Mouse (Mus musculus) hindbrain, embryonic 13.5 days (tissue): ENCODE measurements around the gene Rnf144a. TPM values are rescaled to one million over a fixed set of nuclear protein-coding genes. Genes with fewer than 3 reads are reported as not detected.

ENCODE experiments used
- ATAC-seq: fragments of 200-750 bp; cut with Nextera tagmentation; 2 replicates; pipeline ENCODE4 v1.8.0; 2017; ENCODE audit warnings: moderate TSS enrichment; ENCODE audit not compliant: low FRiP score
- H3K27ac ChIP-seq: fragments of 300-500 bp; sonication (generic); 2 replicates; pipeline ENCODE4 v1.5.1; 2015; ENCODE audit warnings: inconsistent platforms, mild to moderate bottlenecking, moderate library complexity
- H3K27me3 ChIP-seq: fragments of 300-500 bp; sonication (generic); 2 replicates; pipeline ENCODE4 v1.6.1; 2015; ENCODE audit warnings: mild to moderate bottlenecking, inconsistent platforms
- H3K36me3 ChIP-seq: fragments of 300-500 bp; sonication (generic); 2 replicates; pipeline ENCODE4 v1.6.1; 2015; ENCODE audit warnings: mild to moderate bottlenecking, inconsistent platforms
- H3K4me1 ChIP-seq: fragments of 300-500 bp; sonication (generic); replicated peaks from 2 replicates; pipeline ENCODE4 v1.6.1; 2015; ENCODE audit warnings: inconsistent platforms
- H3K4me2 ChIP-seq: fragments of 300-500 bp; sonication (generic); 2 replicates; pipeline ENCODE4 v1.6.1; 2015; ENCODE audit warnings: inconsistent platforms, mild to moderate bottlenecking, moderate library complexity
- H3K4me3 ChIP-seq: fragments of 300-500 bp; sonication (generic); 2 replicates; pipeline ENCODE4 v1.5.1; 2015; ENCODE audit warnings: mild to moderate bottlenecking, inconsistent platforms
- H3K9ac ChIP-seq: fragments of 300-500 bp; sonication (generic); 2 replicates; pipeline ENCODE4 v1.6.1; 2015; ENCODE audit warnings: mild to moderate bottlenecking, inconsistent platforms
- H3K9me3 ChIP-seq: fragments of 300-500 bp; sonication (generic); 2 replicates; pipeline ENCODE4 v1.6.1; 2016; ENCODE audit warnings: inconsistent platforms
- WGBS: fragments of 180-500 bp; shearing (Covaris S2); methylation state at CpG from one replicate; pipeline ENCODE4 v1.1.7; 2015; 5-methylcytosine and 5-hydroxymethylcytosine counted together
- polyA plus RNA-seq: library from polyadenylated mRNA; unstranded; fragments of >200 nt; fragmentation: Nextera tagmentation; extraction: Ambion mirVana; gene quantifications from 2 replicates; pipeline ENCODE4 v1.2.1, GENCODE M21; 2015

Rnf144a gene
- polyA plus RNA-seq, 1 experiment from 2014 or later: 26.0 TPM

GRCm38 (mm10) chr12:26404781-26405702 lies 10.0 kb downstream of the Rnf144a start:
- ATAC-seq: no peak
- peak overlapping the region; percentile 3; the same call in 1 of the 2 replicates for H3K27ac ChIP-seq
- H3K4me3 ChIP-seq: no peak overlapping the region
- peaks cover 31% of the 10 kb centered on the region for H3K36me3 ChIP-seq
- H3K4me1 ChIP-seq: peaks cover 49% of the 10 kb centered on the region
- no peak overlapping the region for H3K9ac ChIP-seq
- H3K27me3 ChIP-seq: no peaks in the 10 kb centered on the region
- 88% methylated on average over 11 of the region's 11 CpGs for WGBS
- no peaks in the 10 kb centered on the region for H3K9me3 ChIP-seq
- no peak overlapping the region for H3K4me2 ChIP-seq

GRCm38 (mm10) chr12:26403372-26404125 lies 11.5 kb downstream of the Rnf144a start:
- H3K4me1 ChIP-seq: peaks cover 35% of the 10 kb centered on the region

GRCm38 (mm10) chr12:26401696-26402470 lies 13.2 kb downstream of the Rnf144a start:
- H3K4me2 ChIP-seq: no peak overlapping the region
- peaks cover 23% of the 10 kb centered on the region for H3K36me3 ChIP-seq
- H3K27me3 ChIP-seq: no peaks in the 10 kb centered on the region
- no peak overlapping the region for H3K4me3 ChIP-seq
- WGBS: 83% methylated on average over 10 of the region's 10 CpGs
- H3K4me1 ChIP-seq: peaks cover 26% of the 10 kb centered on the region
- H3K27ac ChIP-seq: no peak overlapping the region
- no peak overlapping the region for H3K9ac ChIP-seq
- no peaks in the 10 kb centered on the region for H3K9me3 ChIP-seq
- no peak for ATAC-seq

More at GRCm38 (mm10) chr12:26403372-26404125, 11.5 kb downstream of the Rnf144a start:
- Histone ChIP-seq H3K9me3 (no peaks in the 10 kb centered on the region), H3K9ac (no peak overlapping the region), H3K27ac (no peak overlapping the region), H3K27me3 (no peaks in the 10 kb centered on the region), H3K36me3 (peaks cover 27% of the 10 kb centered on the region), H3K4me2 (no peak overlapping the region), H3K4me3 (no peak overlapping the region)
- no peak for ATAC-seq
- 85% methylated on average over 16 of the region's 16 CpGs for WGBS

DNA sequence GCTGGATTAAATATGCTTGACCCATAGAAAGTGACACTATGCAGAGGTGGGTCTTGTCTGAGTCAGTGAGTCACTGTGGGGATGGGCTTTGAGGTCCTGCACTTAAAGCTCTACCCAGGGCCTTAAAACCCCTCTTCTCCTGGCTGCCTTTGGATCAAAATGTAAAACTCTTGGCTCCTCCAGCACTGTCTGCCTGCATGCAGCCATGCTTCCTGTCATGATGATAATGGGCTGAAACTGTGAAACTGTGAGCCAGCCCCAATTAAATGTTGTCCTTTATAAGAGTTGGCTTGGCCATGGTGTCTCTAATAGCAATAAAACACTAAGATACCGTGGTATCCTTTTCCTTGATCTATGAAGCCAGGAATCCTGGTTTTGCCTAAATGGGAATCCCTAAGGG lies 13.8 kb downstream of the Rnf144a start:
- Histone ChIP-seq H3K4me1 (peaks cover 23% of the 10 kb centered on the region), H3K36me3 (peaks cover 23% of the 10 kb centered on the region), H3K4me2 (no peak overlapping the region), H3K27ac (no peak overlapping the region), H3K9me3 (no peaks in the 10 kb centered on the region), H3K27me3 (no peaks in the 10 kb centered on the region), H3K9ac (no peak overlapping the region), H3K4me3 (no peak overlapping the region)
- no peak for ATAC-seq
- WGBS: 88% methylated on average over 1 of the region's 1 CpGs

DNA sequence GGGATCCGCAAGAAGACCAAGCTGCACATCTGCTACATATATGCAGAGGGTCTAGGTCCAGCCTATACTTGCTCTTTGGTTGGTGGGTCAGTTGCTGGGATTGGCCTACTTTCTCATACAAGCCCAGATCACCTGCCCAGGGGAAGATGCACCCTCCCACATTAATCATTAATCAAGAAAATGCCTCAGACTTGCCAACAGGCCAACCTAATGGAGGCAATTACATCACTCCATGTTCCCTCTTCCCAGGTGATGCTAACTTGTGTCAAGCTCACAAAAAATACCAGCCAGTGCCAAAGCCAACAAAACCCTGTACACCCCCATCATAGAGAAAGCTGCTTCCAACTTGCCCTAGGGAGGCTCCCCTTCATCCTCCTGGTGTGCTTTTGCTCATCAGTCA lies 14.3 kb downstream of the Rnf144a start:
- H3K9me3 ChIP-seq: no peaks in the 10 kb centered on the region
- ATAC-seq: no peak
- no peaks in the 10 kb centered on the region for H3K27me3 ChIP-seq
- no peak overlapping the region for H3K4me3 ChIP-seq
- H3K4me2 ChIP-seq: no peak overlapping the region
- no peak overlapping the region for H3K27ac ChIP-seq
- WGBS: 92% methylated on average over 1 of the region's 1 CpGs
- no peak overlapping the region for H3K9ac ChIP-seq
- peaks cover 21% of the 10 kb centered on the region for H3K4me1 ChIP-seq
- H3K36me3 ChIP-seq: peaks cover 23% of the 10 kb centered on the region

DNA sequence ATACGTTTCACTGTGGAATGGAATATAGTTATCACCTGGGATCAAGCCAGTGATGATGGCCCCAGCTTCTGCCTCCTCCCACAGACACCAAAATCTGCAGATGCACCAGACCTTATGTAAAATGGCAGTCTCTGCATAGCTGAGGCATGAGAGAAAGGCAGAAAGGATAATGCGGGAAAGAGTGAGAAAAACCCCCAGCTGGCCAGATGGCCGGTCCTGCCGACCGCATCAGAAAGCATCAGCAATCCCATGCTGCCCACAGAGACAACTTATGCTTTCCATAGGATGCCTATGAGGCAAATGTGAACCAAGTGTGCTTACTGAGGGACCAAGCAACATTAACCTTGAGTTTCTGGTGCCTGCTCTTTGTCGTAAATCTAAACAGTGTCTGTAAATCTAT lies 15.7 kb downstream of the Rnf144a start:
- Histone ChIP-seq H3K9me3 (no peaks in the 10 kb centered on the region), H3K36me3 (peaks cover 16% of the 10 kb centered on the region), H3K9ac (no peak overlapping the region), H3K27ac (no peak overlapping the region), H3K27me3 (no peaks in the 10 kb centered on the region), H3K4me3 (no peak overlapping the region), H3K4me1 (peaks cover 28% of the 10 kb centered on the region), H3K4me2 (no peak overlapping the region)
- ATAC-seq: no peak
- 76% methylated on average over 6 of the region's 6 CpGs for WGBS

GRCm38 (mm10) chr12:26398597-26398996 lies 16.5 kb downstream of the Rnf144a start:
- 64% methylated on average over 2 of the region's 2 CpGs for WGBS
- peaks cover 10% of the 10 kb centered on the region for H3K36me3 ChIP-seq
- no peak overlapping the region for H3K4me3 ChIP-seq
- no peak for ATAC-seq
- H3K4me1 ChIP-seq: peaks cover 36% of the 10 kb centered on the region
- no peaks in the 10 kb centered on the region for H3K9me3 ChIP-seq
- H3K4me2 ChIP-seq: no peak overlapping the region
- H3K27me3 ChIP-seq: no peaks in the 10 kb centered on the region
- no peak overlapping the region for H3K27ac ChIP-seq
- H3K9ac ChIP-seq: no peak overlapping the region

DNA sequence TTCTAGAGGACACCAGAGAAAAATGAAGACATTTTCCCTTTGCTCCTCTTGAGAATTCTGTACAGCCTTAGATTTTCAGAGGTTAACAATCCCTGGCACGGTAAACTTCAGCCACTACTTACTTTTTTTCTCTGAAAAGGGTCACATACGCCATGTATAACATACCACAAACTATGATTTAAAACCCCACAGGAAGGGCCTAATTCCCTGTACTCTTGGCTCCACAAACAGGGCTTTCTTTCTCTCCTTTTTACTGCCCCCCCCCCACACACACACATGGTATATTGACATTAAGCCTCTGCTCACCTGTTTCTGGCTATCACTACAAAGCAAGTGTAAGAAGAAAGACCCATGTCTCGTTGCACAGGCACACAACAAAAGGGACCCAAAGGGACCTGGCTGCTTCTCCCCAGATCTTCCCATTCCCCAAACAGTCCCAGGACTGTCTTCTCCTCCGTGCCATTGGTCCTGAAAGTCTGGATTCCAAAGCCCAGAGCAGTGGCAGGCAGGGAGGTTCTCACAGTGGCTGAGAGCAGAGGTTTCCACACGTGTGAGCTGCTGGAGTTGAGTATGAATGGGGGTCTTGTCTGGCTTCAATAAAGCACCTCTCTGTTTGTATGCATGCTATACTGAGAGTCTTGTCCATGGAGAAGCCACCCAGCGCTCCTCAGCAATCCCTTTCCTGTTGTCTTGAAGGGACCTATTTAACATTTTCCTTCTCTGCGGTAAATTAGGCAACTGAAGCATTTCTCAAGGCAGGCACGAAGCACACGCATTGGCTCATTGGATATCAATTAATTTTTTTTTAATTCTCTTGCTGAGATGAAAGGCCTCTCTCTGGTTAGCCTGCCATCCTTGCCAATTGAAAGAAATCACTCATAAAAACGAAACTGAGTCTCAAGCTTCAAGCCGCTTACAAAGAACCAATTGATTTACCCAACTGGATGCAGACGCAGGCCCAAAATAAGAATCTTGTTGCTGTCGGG lies 20.3 kb downstream of the Rnf144a start:
- Histone ChIP-seq H3K27me3 (no peaks in the 10 kb centered on the region), H3K36me3 (no peaks in the 10 kb centered on the region), H3K27ac (peak overlapping the region; percentile 76), H3K4me1 (peaks cover 32% of the 10 kb centered on the region), H3K9me3 (no peaks in the 10 kb centered on the region), H3K9ac (no peak overlapping the region), H3K4me2 (no peak overlapping the region), H3K4me3 (no peak overlapping the region)
- peak; percentile 63 for ATAC-seq
- 47% methylated on average over 13 of the region's 13 CpGs for WGBS

DNA sequence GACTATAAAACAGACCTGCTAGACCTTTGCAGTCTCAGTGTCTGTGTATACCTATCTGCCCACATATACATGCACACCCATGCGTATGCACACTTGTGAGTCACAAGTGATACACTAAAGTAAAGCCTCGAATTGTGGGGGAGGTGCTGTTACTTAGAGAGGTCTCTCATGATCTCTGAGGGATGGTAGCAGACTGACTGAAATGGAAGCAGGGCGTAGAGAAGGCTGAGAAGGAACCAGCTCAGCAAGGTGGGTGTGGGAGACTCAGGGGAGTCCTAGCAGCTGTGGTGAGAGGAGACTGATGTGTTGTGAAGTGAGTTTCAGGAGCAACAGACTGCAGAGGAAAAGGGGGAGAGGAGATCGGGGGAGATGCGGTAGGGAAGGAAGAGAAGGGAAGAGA lies 21.8 kb downstream of the Rnf144a start:
- H3K4me3 ChIP-seq: no peak overlapping the region
- H3K9ac ChIP-seq: no peak overlapping the region
- H3K4me2 ChIP-seq: no peak overlapping the region
- no peak overlapping the region for H3K27ac ChIP-seq
- H3K4me1 ChIP-seq: peaks cover 34% of the 10 kb centered on the region
- no peak for ATAC-seq
- H3K36me3 ChIP-seq: peaks cover 11% of the 10 kb centered on the region
- no peaks in the 10 kb centered on the region for H3K27me3 ChIP-seq
- WGBS: 88% methylated on average over 5 of the region's 5 CpGs
- H3K9me3 ChIP-seq: no peaks in the 10 kb centered on the region

DNA sequence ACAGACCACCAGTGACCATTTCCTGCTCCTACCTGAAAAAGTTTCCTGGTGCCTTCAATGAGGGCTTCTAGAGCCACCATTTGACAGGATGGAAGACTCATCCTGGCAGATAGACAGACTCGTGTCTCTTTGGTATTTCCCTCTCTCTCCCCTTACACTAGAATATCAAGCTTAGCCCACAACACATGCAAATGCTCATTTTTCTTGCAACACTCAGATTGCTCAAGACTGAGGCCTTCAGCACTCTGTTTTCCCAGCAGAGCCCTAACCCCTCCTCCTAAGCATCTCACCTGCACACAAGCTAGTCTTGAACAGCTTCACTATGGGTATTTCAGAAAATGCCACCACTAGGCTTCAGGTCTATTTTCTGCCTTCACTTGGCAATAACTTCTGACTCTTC lies 23.9 kb downstream of the Rnf144a start:
- no peak for ATAC-seq
- no peaks in the 10 kb centered on the region for H3K9me3 ChIP-seq
- H3K4me1 ChIP-seq: peaks cover 34% of the 10 kb centered on the region
- no peak overlapping the region for H3K9ac ChIP-seq
- H3K4me2 ChIP-seq: no peak overlapping the region
- WGBS: 89% methylated on average over 1 of the region's 1 CpGs
- no peak overlapping the region for H3K4me3 ChIP-seq
- H3K27ac ChIP-seq: no peak overlapping the region
- peaks cover 30% of the 10 kb centered on the region for H3K36me3 ChIP-seq
- no peaks in the 10 kb centered on the region for H3K27me3 ChIP-seq

- H3K27me3 ChIP-seq: no peaks in the 10 kb centered on the region
- no peak for ATAC-seq
- no peak overlapping the region for H3K27ac ChIP-seq
- H3K9ac ChIP-seq: no peak overlapping the region
- H3K36me3 ChIP-seq: peaks cover 59% of the 10 kb centered on the region
- H3K9me3 ChIP-seq: no peaks in the 10 kb centered on the region
- H3K4me2 ChIP-seq: no peak overlapping the region
- H3K4me1 ChIP-seq: peaks cover 4% of the 10 kb centered on the region; the same call in 1 of the 2 replicates
- no peak overlapping the region for H3K4me3 ChIP-seq
- WGBS: 79% methylated on average over 6 of the region's 6 CpGs
Measured at GRCm38 (mm10) chr12:26387523-26387922, 27.5 kb downstream of the Rnf144a start.
